Mouse (Mus musculus) left cerebral cortex, adult 18-20 months (tissue): ENCODE measurements around the gene Skap1. TPM values are rescaled to one million over a fixed set of nuclear protein-coding genes. Genes with fewer than 3 reads are reported as not detected.

Experiments
- total RNA-seq, 2 experiments: library from RNA; stranded (reverse); gene quantifications; 2 replicates each; pipeline ENCODE4 v1.2.3; 2021

Gene Skap1
- total RNA-seq, 2 experiments from 2014 or later: 1.9 to 2.1 TPM

Other genes with a start within 250 kb of the Skap1 start
- gene Hoxb9, start 193.1 kb upstream of the Skap1 start, total RNA-seq: not detected
- not detected for gene Hoxb8, start 182.7 kb upstream of the Skap1 start, total RNA-seq
- gene Hoxb7, start 178.0 kb upstream of the Skap1 start, total RNA-seq: not detected
- not detected for gene Hoxb6, start 172.1 kb upstream of the Skap1 start, total RNA-seq
- not detected for gene Hoxb5, start 161.3 kb upstream of the Skap1 start, total RNA-seq
- not detected for gene Hoxb4, start 146.3 kb upstream of the Skap1 start, total RNA-seq
- gene Hoxb3, start 141.3 kb upstream of the Skap1 start, total RNA-seq: not detected
- gene Hoxb2, start 114.1 kb upstream of the Skap1 start, total RNA-seq: not detected
- gene Hoxb1, start 98.8 kb upstream of the Skap1 start, total RNA-seq: not detected